Mouse (Mus musculus) liver (tissue): ENCODE data around the gene Ptcd3.
A peak's percentile ranks its signal among the peaks of the same experiment; 100 is the strongest.
"Not testable (repeated sequence)": the region's sequence is repeated elsewhere in the genome, so short reads cannot be mapped to it uniquely, and the experiment has no call there.

Experiments
- DNase-seq: peaks from one replicate; pipeline ENCODE4 v3.0.0-alpha.2; 2020; ENCODE audit warnings: mixed read lengths

The Ptcd3 gene

GRCm38 (mm10) chr6:71908481-71909381 is at the start of gene Ptcd3, which contains the start of gene Polr1a:
TSS of gene Ptcd3 (minus strand) at chr6:71908750.
TSS of gene Polr1a (plus strand) at chr6:71909053.
- DNase-seq: peak; percentile 92

GRCm38 (mm10) chr6:71951192-71951591 is 42.6 kb upstream of the Ptcd3 start:
- DNase-seq: no peak

DNA sequence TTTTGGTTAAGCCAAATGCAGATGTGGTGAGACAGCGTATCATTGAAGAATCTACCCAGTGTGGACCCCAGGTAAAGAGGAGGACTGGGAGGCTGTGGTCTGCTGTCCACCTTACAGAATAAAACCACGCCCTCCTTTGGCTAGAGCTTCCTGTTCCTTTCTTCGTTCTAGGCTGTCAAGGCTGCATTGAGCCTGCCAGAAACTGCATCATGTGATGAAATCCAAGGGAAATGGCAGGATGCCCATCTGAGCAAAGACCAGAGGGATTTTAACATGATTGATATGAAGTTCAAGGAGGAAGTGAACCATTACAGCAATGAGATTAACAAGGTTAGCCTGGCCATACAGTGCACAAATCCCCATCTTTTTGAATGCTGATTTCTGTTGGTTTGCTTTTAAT is 42.0 kb upstream of the Ptcd3 start:
- DNase-seq: no peak

DNA sequence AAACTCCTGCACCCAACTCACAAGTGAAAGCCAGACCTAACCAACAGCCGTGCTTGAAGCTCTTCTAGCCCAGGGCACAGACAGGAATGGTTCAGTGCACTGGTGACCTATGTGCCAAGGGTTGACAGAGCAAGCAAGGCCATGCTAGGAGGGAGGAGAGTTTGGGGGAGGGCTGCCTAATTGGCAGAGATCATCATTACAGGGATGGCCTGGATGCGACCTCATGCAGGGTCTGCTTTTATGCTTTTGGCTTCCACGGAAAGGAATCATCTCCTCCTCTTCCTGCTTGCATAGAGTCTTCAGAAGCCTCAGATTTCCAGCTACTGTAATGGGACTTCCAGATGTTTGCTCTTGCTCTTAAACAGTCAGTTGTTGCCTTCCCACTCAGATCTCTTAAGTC is 41.2 kb upstream of the Ptcd3 start:
- DNase-seq: no peak

- DNase-seq: no peak
Observed at GRCm38 (mm10) chr6:71946121-71946520, 37.6 kb upstream of the Ptcd3 start.

GRCm38 (mm10) chr6:71945101-71945500 is 36.6 kb upstream of the Ptcd3 start:
- DNase-seq: no peak

DNA sequence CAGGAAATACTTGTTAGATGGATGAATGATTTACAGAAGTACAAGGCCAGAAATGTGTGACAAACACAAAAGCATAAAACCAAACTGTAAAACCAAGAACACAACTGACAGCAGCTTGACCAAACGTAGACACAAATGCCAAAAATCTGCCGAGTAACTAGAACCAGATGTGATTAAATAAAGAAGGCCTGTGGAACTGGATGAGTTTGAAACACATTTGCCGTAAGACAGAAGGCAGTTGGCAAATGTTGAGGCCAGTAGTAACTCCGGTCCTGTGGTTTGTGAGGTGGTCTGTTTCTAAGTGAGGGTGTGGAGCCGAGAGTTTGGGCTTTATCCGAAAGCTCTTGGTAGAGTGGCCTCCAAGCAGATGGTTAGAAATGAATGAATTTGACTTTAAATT is 32.4 kb upstream of the Ptcd3 start:
- DNase-seq: no peak

- DNase-seq: no peak
Observed at GRCm38 (mm10) chr6:71935737-71936136, 27.2 kb upstream of the Ptcd3 start.

GRCm38 (mm10) chr6:71934081-71934556 is 25.6 kb upstream of the Ptcd3 start:
- no peak for DNase-seq

DNA sequence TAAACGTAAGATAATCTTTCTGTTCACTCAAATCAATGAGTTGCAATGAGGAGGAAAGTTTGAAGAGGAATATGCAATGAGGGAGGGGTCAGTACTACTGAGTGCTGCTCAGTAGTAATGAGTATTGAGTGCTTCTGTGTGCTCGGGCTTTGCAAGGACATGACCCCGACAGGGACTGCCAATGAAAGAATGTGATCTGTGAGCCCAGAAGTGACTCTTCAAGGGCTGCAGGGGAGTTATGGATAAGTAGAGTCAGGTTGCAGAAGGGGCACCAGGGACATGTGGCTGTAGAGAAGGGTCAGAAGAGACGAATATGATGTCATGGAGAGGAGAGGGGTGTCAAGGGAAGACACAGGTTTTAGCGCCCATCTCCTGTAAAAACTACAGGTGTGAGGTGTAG is 23.8 kb upstream of the Ptcd3 start:
- DNase-seq: no peak

DNA sequence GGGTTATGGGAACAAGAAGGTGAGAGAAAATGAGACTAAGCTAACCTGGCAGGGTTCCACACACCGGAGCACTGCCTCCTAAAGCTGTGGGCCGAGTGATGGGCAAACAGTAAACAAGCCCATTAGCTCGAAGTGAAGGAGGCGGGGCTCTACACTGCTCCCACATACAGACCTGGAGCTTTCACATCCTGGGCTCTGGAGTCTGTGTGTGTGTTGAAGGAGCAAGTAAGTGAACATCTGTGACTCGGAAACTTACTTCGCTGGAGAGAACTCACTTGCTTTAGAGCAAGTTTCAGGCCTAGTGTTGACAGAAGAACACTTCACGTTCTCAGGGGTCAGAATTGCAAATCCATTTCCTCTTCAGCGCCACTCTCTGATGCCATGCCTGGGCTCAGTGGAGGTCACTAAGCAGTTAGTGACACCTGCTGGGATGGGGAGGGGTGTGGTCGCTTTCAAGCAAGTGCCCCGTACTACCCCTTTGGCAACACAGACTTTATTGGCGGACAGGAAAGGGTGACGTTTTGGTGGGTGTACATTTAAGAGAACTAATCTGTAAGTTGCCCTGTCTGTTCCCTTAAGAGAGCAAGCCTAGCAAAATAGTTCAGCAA is 22.4 kb upstream of the Ptcd3 start:
- no peak for DNase-seq

GRCm38 (mm10) chr6:71930053-71930452 is 21.5 kb upstream of the Ptcd3 start:
- no peak for DNase-seq

GRCm38 (mm10) chr6:71927911-71928310 is 19.4 kb upstream of the Ptcd3 start:
- peak; percentile 47 for DNase-seq

GRCm38 (mm10) chr6:71925233-71925632 is 16.7 kb upstream of the Ptcd3 start:
- DNase-seq: not testable (repeated sequence)

DNA sequence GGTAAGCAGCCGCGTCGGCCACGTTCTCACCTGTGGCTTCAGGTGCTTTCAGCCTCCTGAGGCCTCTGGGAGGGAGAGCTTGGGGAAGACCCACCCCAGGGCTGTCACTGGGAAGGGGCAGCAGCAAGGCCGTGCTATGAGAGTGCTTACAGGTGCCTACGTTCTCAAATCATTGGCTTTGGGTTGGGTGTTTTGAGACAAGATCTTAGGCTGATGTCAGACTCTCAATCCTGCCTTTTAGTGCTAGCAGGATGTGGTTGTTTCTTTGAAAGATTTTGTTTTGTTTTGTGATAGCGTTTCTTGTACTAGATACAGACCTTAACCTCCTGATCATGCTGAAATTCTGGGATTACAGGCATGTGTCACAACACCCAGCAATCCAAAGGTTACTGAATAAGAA is 12.2 kb upstream of the Ptcd3 start:
- DNase-seq: no peak

GRCm38 (mm10) chr6:71911686-71912450 is 3.3 kb upstream of the Ptcd3 start:
- peak; percentile 30 for DNase-seq

DNA sequence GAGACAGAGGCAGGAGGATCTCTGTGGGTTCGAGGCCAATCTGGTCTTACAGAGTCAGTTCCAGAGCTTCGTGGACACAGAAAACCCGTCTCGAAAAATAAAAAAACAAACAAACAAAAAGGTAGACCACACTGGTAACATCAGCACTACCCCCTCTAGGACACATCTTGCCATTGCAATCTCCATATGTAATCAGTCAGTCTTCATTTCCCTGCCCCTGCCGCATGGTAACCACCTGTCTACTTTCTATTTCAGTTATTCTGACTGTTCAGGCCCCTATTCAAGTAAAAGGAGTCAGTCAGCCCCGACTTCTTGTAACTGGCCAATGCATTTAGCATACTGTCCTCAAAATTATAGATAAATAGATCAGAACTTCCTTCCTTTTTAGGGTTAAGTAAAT is 1.3 kb upstream of the Ptcd3 start:
- no peak for DNase-seq

GRCm38 (mm10) chr6:71909384-71909783 is 834 bp upstream of the Ptcd3 start:
- DNase-seq: no peak

DNA sequence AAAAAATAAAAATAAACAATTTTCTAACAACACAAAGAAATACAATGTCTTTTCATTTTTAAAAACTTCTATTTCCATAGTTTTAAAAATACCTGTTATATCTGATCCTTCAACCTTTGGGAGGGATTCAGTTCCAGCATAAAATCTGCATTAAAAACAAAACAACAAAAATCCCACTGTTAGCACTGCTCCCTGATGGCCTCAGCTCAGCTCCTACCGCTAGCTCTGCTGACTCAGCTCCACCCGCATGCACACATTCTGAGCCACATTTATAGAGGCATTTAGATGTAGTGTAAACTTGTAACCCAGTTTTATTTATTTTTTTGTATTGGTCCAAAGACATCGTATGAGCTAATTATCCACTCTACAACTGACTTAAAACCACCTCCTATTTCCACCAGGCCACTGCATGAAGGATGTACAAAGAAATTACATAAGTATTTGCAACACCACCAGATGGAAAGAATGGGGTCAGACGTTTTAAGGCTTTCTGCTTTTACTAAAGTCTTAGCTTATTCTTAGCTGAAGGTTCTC is 781 bp downstream of the Ptcd3 start:
- peak; percentile 37 for DNase-seq

DNA sequence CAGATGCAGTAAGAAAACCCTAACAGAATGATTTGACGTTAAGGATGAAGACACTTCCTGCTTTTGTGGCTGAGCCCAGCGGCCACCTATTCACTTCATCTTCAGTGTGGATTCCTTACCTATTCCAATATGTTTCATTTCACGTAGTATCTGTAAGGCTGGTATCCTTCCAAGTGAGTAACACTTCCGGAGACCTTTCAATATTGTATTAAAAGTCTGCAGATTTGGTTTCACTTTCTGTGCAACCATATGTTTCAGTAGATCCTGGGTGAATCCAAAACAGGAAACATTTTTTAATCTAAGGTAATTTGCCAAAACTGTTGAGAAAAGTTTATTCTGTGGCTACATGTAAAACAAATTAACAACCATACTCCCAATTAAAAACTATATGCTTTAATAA is 15.3 kb downstream of the Ptcd3 start:
- DNase-seq: no peak

DNA sequence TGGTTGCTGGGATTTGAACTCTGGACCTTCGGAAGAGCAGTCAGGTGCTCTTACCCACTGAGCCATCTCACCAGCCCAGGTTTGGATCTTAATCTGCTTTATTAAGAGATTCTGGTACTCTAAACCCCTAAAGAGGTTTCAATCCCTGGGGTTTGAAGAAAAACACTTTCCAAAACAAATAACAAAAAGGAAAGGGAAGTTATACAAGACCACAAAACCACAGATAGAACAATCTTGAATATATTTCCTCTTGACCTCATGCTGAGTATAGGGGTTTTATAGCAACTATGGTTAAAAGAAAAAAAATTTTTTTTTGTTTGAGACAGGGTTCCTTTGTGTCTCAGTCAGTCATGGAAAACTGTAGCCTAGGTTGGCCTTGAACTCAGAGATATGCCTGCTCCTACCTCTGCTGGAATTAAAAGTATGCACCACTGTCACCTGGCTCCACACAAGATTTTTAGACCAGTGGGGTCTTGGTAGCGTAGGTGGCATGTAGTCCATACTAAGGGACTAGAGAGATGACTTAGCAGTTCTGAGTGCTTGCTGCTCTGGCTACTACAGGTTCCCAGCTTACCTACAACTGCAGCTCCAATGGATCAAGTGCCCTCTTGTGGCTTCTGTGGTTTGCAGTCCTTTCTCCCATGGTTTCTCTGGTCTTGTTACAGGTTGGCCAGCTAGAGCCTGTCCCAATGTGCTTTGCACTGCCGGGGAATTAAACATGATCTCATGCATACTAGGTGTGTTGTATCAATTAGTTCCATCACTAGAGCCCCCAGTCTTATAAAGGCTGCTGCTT is 30.4 kb downstream of the Ptcd3 start:
- DNase-seq: no peak

DNA sequence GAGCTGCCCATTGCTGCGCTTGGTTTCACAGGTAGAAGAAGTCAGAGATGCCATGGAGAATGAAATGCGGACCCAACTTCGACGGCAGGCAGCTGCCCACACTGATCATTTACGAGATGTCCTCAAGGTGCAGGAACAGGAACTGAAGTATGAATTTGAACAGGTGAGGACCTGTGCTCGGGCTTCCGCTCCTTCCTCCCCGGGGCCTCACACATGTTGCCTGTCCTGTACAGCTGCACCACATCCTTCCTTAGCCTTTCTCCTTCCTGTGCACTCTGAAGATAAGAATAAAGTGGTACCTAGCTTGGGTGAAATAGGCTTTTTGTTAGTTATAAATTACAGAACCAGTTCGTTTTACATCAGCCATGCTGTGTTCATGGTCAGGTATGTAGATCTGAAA is 37.2 kb downstream of the Ptcd3 start:
- DNase-seq: no peak
